Mouse (Mus musculus) C2C12 (cell line): Measurements from ENCODE around the gene Pkn1.

Experiments
- CEBPB ChIP-seq: IDR thresholded peaks from one replicate; pipeline ENCODE4 v1.6.1; 2011; ENCODE audit warnings: low read depth, mild to moderate bottlenecking, control low read depth, moderate library complexity
- CTCF ChIP-seq: IDR thresholded peaks from one replicate; pipeline ENCODE4 v1.5.1; 2011; ENCODE audit not compliant: control insufficient read depth, insufficient read depth, insufficient read length
- FOSL1 ChIP-seq: IDR thresholded peaks from one replicate; pipeline ENCODE4 v1.8.0; 2011; ENCODE audit warnings: mild to moderate bottlenecking, low read length; ENCODE audit not compliant: poor library complexity, insufficient read depth, severe bottlenecking
- MAX ChIP-seq: IDR thresholded peaks from one replicate; pipeline ENCODE4 v1.6.1; 2011; ENCODE audit warnings: mild to moderate bottlenecking, control low read depth
- MYOD1 ChIP-seq: IDR thresholded peaks from one replicate; pipeline ENCODE4 v1.6.1; 2011; ENCODE audit warnings: low read depth; ENCODE audit not compliant: control insufficient read depth, insufficient read length
- MYOG ChIP-seq: IDR thresholded peaks from one replicate; pipeline ENCODE4 v1.6.1; 2011; ENCODE audit not compliant: control insufficient read depth, insufficient read length; ENCODE audit errors: extremely low read depth
- USF1 ChIP-seq: IDR thresholded peaks from one replicate; pipeline ENCODE4 v1.6.1; 2011; ENCODE audit warnings: low read depth, mild to moderate bottlenecking, control low read depth, moderate library complexity

- TF ChIP-seq CTCF (no peak), USF1 (no peak), MAX (no peak), MYOD1 (no peak), FOSL1 (no peak), CEBPB (no peak), MYOG (no peak)
These were observed 30.0 kb downstream of the Pkn1 start for GRCm38 (mm10) chr8:83669013-83669412.
